Mouse (Mus musculus) thymus, adult 2 months (tissue): ENCODE data around the gene Olfr633. TPM values are rescaled to one million over a fixed set of nuclear protein-coding genes. Genes with fewer than 3 reads are reported as not detected.

Experiments
- DNase-seq: peaks from one replicate; pipeline ENCODE4 v3.0.0; 2021
- H3K27ac ChIP-seq: fragments of 200-500 bp; 2 replicates; pipeline ENCODE4 v1.5.1; 2012; ENCODE audit warnings: low read length, control low read depth; ENCODE audit not compliant: control insufficient read depth, insufficient read depth
- H3K27me3 ChIP-seq: fragments of 200-500 bp; 2 replicates; pipeline ENCODE4 v1.6.1; 2012; ENCODE audit warnings: mild to moderate bottlenecking, low read length, moderate library complexity, mixed read lengths; ENCODE audit not compliant: control insufficient read depth, insufficient read depth
- H3K36me3 ChIP-seq: fragments of 200-500 bp; 2 replicates; pipeline ENCODE4 v1.6.1; 2012; ENCODE audit warnings: mild to moderate bottlenecking, low read length, moderate library complexity; ENCODE audit not compliant: control insufficient read depth, insufficient read depth
- H3K4me1 ChIP-seq: fragments of 200-500 bp; replicated peaks from 2 replicates; pipeline ENCODE4 v1.6.1; 2012; ENCODE audit warnings: low read length; ENCODE audit not compliant: control insufficient read depth, insufficient read depth
- H3K4me3 ChIP-seq: fragments of 200-500 bp; 2 replicates; pipeline ENCODE4 v1.5.1; 2012; ENCODE audit warnings: mild to moderate bottlenecking, low read length, control low read depth, moderate library complexity; ENCODE audit not compliant: control insufficient read depth, insufficient read depth
- CTCF ChIP-seq: fragments of 200-500 bp; IDR thresholded peaks from 2 replicates; pipeline ENCODE4 v1.5.1; 2012; ENCODE audit warnings: mild to moderate bottlenecking, control low read depth, low read length, moderate library complexity, borderline replicate concordance; ENCODE audit not compliant: control insufficient read depth, poor library complexity, insufficient read depth; ENCODE audit errors: extremely low read depth
- POLR2A ChIP-seq: fragments of 200-500 bp; IDR thresholded peaks from 2 replicates; pipeline ENCODE4 v1.6.1; 2012; ENCODE audit warnings: mild to moderate bottlenecking, low read length, control low read depth, moderate library complexity; ENCODE audit not compliant: control insufficient read depth, poor library complexity, insufficient read depth; ENCODE audit errors: extremely low read depth
- WGBS: fragments of 180-500 bp; shearing (Covaris S2); methylation state at CpG from one replicate; pipeline ENCODE4 v1.1.7; 2018; 5-methylcytosine and 5-hydroxymethylcytosine counted together
- polyA plus RNA-seq: library from polyadenylated mRNA; depleted of rRNA; stranded (reverse); fragments of >200 nt; gene quantifications from 2 replicates; pipeline ENCODE4 v1.2.3, GENCODE M21; 2012; rRNA removed

Gene Olfr633
- not detected in 2 replicates for polyA plus RNA-seq

GRCm38 (mm10) chr7:103944137-103944536 lies at the start of gene Olfr633:
Gene Olfr633 (plus strand): TSS chr7:103944437.
- DNase-seq, result no peak
- H3K4me3 ChIP-seq, result no peak within 1 kb of the TSS
- TF ChIP-seq POLR2A, result no peak
- no peak for TF ChIP-seq CTCF
- H3K27ac ChIP-seq, result no peak within 1 kb of the TSS
- no peaks in the 10 kb centered on the region for H3K4me1 ChIP-seq
- no peaks in the 10 kb centered on the region for H3K27me3 ChIP-seq
- H3K36me3 ChIP-seq, result no peaks in the 10 kb centered on the region

GRCm38 (mm10) chr7:103903187-103903586 lies 41.0 kb upstream of the Olfr633 start, which contains the start of gene Olfr65:
Gene Olfr65 (plus strand): TSS chr7:103903487.
- 98% methylated on average over 2 of the region's 2 CpGs for WGBS
- Histone ChIP-seq H3K27me3 (no peaks in the 10 kb centered on the region), H3K4me1 (no peaks in the 10 kb centered on the region), H3K36me3 (no peaks in the 10 kb centered on the region), H3K27ac (no peak within 1 kb of the TSS), H3K4me3 (no peak within 1 kb of the TSS)
- DNase-seq, result no peak
- TF ChIP-seq CTCF, result no peak

GRCm38 (mm10) chr7:103910047-103910446 lies 34.2 kb upstream of the Olfr633 start:
- Histone ChIP-seq H3K27me3 (no peaks in the 10 kb centered on the region), H3K4me3 (no peak overlapping the region), H3K36me3 (no peaks in the 10 kb centered on the region), H3K27ac (no peak overlapping the region), H3K4me1 (no peaks in the 10 kb centered on the region)
- DNase-seq, result no peak
- 13% methylated on average over 3 of the region's 3 CpGs for WGBS
- TF ChIP-seq CTCF, result no peak
- TF ChIP-seq POLR2A, result no peak

- Histone ChIP-seq H3K4me3 (no peak overlapping the region), H3K36me3 (no peaks in the 10 kb centered on the region), H3K27ac (no peak overlapping the region), H3K27me3 (no peaks in the 10 kb centered on the region), H3K4me1 (no peaks in the 10 kb centered on the region)
- TF ChIP-seq CTCF, result no peak
- TF ChIP-seq POLR2A, result no peak
- no peak for DNase-seq
- WGBS, result 89% methylated on average over 8 of the region's 8 CpGs
Observed at GRCm38 (mm10) chr7:103912969-103913511, 31.2 kb upstream of the Olfr633 start.

GRCm38 (mm10) chr7:103915338-103915737 lies 28.9 kb upstream of the Olfr633 start:
- TF ChIP-seq CTCF, result no peak
- no peak for TF ChIP-seq POLR2A
- Histone ChIP-seq H3K4me3 (no peak overlapping the region), H3K27me3 (no peaks in the 10 kb centered on the region), H3K4me1 (no peaks in the 10 kb centered on the region), H3K36me3 (no peaks in the 10 kb centered on the region), H3K27ac (no peak overlapping the region)
- no peak for DNase-seq

GRCm38 (mm10) chr7:103928525-103928924 lies 15.7 kb upstream of the Olfr633 start, which contains the start of gene Olfr631:
Gene Olfr631 (plus strand): TSS chr7:103928825.
- TF ChIP-seq CTCF (no peak), POLR2A (no peak)
- H3K4me1 ChIP-seq, result no peaks in the 10 kb centered on the region
- no peak for DNase-seq

GRCm38 (mm10) chr7:103934264-103934663 lies 10.0 kb upstream of the Olfr633 start, which contains the start of gene Olfr632:
Gene Olfr632 (plus strand): TSS chr7:103934347.
- TF ChIP-seq CTCF (no peak), POLR2A (no peak)
- H3K4me3 ChIP-seq, result no peak within 1 kb of the TSS
- no peaks in the 10 kb centered on the region for H3K36me3 ChIP-seq
- H3K4me1 ChIP-seq, result no peaks in the 10 kb centered on the region
- no peak within 1 kb of the TSS for H3K27ac ChIP-seq
- DNase-seq, result no peak
- H3K27me3 ChIP-seq, result no peaks in the 10 kb centered on the region
- 91% methylated on average over 2 of the region's 2 CpGs for WGBS

More at GRCm38 (mm10) chr7:103928525-103928924, 15.7 kb upstream of the Olfr633 start, which contains the start of gene Olfr631:
- Histone ChIP-seq H3K27me3 (no peaks in the 10 kb centered on the region), H3K27ac (no peak within 1 kb of the TSS), H3K4me3 (no peak within 1 kb of the TSS), H3K36me3 (no peaks in the 10 kb centered on the region)
